ENCODE assay signal across 24 mouse cellular contexts in genomic region chr14:102300251-102300650, GRCm38 (mm10).
"Had no signal": no experiment of that assay in that cellular context is flagged by ENCODE, and none has a peak within 500 bp of the region (broad histone marks: within the 10 kb centered on the region; RNA-seq: fewer than 3 reads in every experiment).

No protein-coding gene starts in this region.

- H3K4me3 ChIP-seq: layer of hippocampus, adult 2 months; left cerebral cortex, adult 2 months; limb, embryonic 12.5 days; limb, embryonic 15.5 days; midbrain, embryonic 12.5 days; neural tube, embryonic 12.5 days; neural tube, embryonic 15.5 days had no signal

- DNase-seq: kidney, postnatal 25 days; layer of hippocampus, adult 9-11 months; liver, postnatal 0 days; lung, embryonic 14.5 days; right cerebral cortex, adult 18-20 months; right cerebral cortex, postnatal 14 days; right cerebral cortex, postnatal 4 days; thymus, adult 2 months; thymus, postnatal 14 days; thymus, postnatal 4 days had no signal

- ATAC-seq: liver, postnatal 0 days; lung, postnatal 0 days; midbrain, embryonic 16.5 days had no signal

- H3K4me1 ChIP-seq: limb, embryonic 12.5 days; limb, embryonic 15.5 days; midbrain, embryonic 12.5 days; neural tube, embryonic 12.5 days; neural tube, embryonic 15.5 days had no signal

- H3K27me3 ChIP-seq: limb, embryonic 12.5 days; limb, embryonic 15.5 days; midbrain, embryonic 12.5 days; neural tube, embryonic 12.5 days; neural tube, embryonic 15.5 days had no signal

- H3K9ac ChIP-seq: limb, embryonic 12.5 days; limb, embryonic 15.5 days; liver, embryonic 14.5 days; liver, postnatal 0 days; lung, embryonic 14.5 days; midbrain, embryonic 12.5 days; neural tube, embryonic 12.5 days; neural tube, embryonic 15.5 days had no signal

- H3K27ac ChIP-seq: kidney, postnatal 0 days; layer of hippocampus, adult 2 months; left cerebral cortex, adult 2 months; limb, embryonic 12.5 days; limb, embryonic 15.5 days; liver, embryonic 14.5 days; macrophage; midbrain, embryonic 12.5 days; neural tube, embryonic 12.5 days; neural tube, embryonic 15.5 days; stomach, postnatal 0 days had no signal

- H3K9me3 ChIP-seq: limb, embryonic 12.5 days; limb, embryonic 15.5 days; midbrain, embryonic 12.5 days; neural tube, embryonic 12.5 days; neural tube, embryonic 15.5 days had no signal

- H3K4me2 ChIP-seq: limb, embryonic 12.5 days; limb, embryonic 15.5 days; liver, embryonic 11.5 days; lung, embryonic 14.5 days; midbrain, embryonic 12.5 days; neural tube, embryonic 12.5 days; neural tube, embryonic 15.5 days had no signal

- H3K36me3 ChIP-seq: limb, embryonic 12.5 days; limb, embryonic 15.5 days; midbrain, embryonic 12.5 days; neural tube, embryonic 12.5 days; neural tube, embryonic 15.5 days had no signal
